Mouse (Mus musculus) stomach, embryonic 14.5 days (tissue): ENCODE results near the gene Rab14. TPM values are rescaled to one million over a fixed set of nuclear protein-coding genes. Genes with fewer than 3 reads are reported as not detected.

Experiments
- ATAC-seq: fragments of 200-750 bp; cut with Nextera tagmentation; 2 replicates; pipeline ENCODE4 v1.8.0; 2017; ENCODE audit warnings: low read depth, moderate TSS enrichment; ENCODE audit not compliant: insufficient number of reproducible peaks, insufficient read depth, low FRiP score
- H3K27ac ChIP-seq: fragments of 300-500 bp; sonication (generic); 2 replicates; pipeline ENCODE4 v1.5.1; 2014; ENCODE audit warnings: mild to moderate bottlenecking, low read length, moderate library complexity, mixed read lengths
- H3K27me3 ChIP-seq: fragments of 300-500 bp; sonication (generic); 2 replicates; pipeline ENCODE4 v1.6.1; 2014; ENCODE audit warnings: low read length, control low read depth, mixed read lengths; ENCODE audit not compliant: control insufficient read depth, insufficient read depth
- H3K36me3 ChIP-seq: fragments of 300-500 bp; sonication (generic); 2 replicates; pipeline ENCODE4 v1.6.1; 2014; ENCODE audit warnings: mild to moderate bottlenecking, control low read depth, low read length, moderate library complexity, mixed read lengths; ENCODE audit not compliant: control insufficient read depth, insufficient read depth
- H3K4me1 ChIP-seq: fragments of 300-500 bp; sonication (generic); 2 replicates; pipeline ENCODE4 v1.6.1; 2014; ENCODE audit warnings: low read length, control low read depth, mixed read lengths; ENCODE audit not compliant: control insufficient read depth, insufficient read depth
- H3K4me2 ChIP-seq: fragments of 300-500 bp; sonication (generic); replicated peaks from 2 replicates; pipeline ENCODE4 v1.6.1; 2014; ENCODE audit warnings: low read depth, low read length, control low read depth
- H3K4me3 ChIP-seq: fragments of 300-500 bp; sonication (generic); 2 replicates; pipeline ENCODE4 v1.5.1; 2014; ENCODE audit warnings: low read depth, low read length, control low read depth
- H3K9ac ChIP-seq: fragments of 300-500 bp; sonication (generic); replicated peaks from 2 replicates; pipeline ENCODE4 v1.6.1; 2014; ENCODE audit warnings: low read depth, mild to moderate bottlenecking, control low read depth, low read length, moderate library complexity, mixed read lengths
- H3K9me3 ChIP-seq: fragments of 300-500 bp; sonication (generic); 2 replicates; pipeline ENCODE4 v1.6.1; 2016; ENCODE audit warnings: low read depth, low read length, control low read depth; ENCODE audit not compliant: control insufficient read depth
- WGBS: fragments of 180-500 bp; shearing (Covaris S2); extraction: QIAGEN DNeasy Blood & Tissue Kit; methylation state at CpG from one replicate; pipeline ENCODE4 v1.1.7; 2014; 5-methylcytosine and 5-hydroxymethylcytosine counted together
- polyA plus RNA-seq: library from polyadenylated mRNA; unstranded; fragments of >200 nt; fragmentation: Nextera tagmentation; extraction: Ambion mirVana; gene quantifications from 2 replicates; pipeline ENCODE4 v1.2.1, GENCODE M21; 2014

The Rab14 gene
- polyA plus RNA-seq, 1 experiment from 2014 or later: 322 TPM

- H3K9me3 ChIP-seq: no peaks in the 10 kb centered on the region
- H3K9ac ChIP-seq: no peak overlapping the region
- no peak overlapping the region for H3K27ac ChIP-seq
- WGBS: 79% methylated on average over 2 of the region's 2 CpGs
- H3K27me3 ChIP-seq: no peaks in the 10 kb centered on the region
- no peak for ATAC-seq
- H3K4me1 ChIP-seq: no peaks in the 10 kb centered on the region
- H3K36me3 ChIP-seq: peaks cover 73% of the 10 kb centered on the region
- H3K4me2 ChIP-seq: no peak overlapping the region
- H3K4me3 ChIP-seq: no peak overlapping the region
These were observed 43.9 kb downstream of the Rab14 start for GRCm38 (mm10) chr2:35156985-35157384.

- no peak overlapping the region for H3K4me3 ChIP-seq
- H3K4me2 ChIP-seq: no peak overlapping the region
- no peak overlapping the region for H3K9ac ChIP-seq
- WGBS: 88% methylated on average over 8 of the region's 8 CpGs
- peaks cover 87% of the 10 kb centered on the region for H3K36me3 ChIP-seq
- H3K27ac ChIP-seq: no peak overlapping the region
- no peak for ATAC-seq
- H3K27me3 ChIP-seq: no peaks in the 10 kb centered on the region
- H3K4me1 ChIP-seq: no peaks in the 10 kb centered on the region
- no peaks in the 10 kb centered on the region for H3K9me3 ChIP-seq
These were observed 46.9 kb downstream of the Rab14 start for GRCm38 (mm10) chr2:35153844-35154554.

- Histone ChIP-seq H3K4me2 (no peak overlapping the region), H3K4me1 (no peaks in the 10 kb centered on the region), H3K27me3 (no peaks in the 10 kb centered on the region), H3K9me3 (no peaks in the 10 kb centered on the region), H3K9ac (no peak overlapping the region), H3K27ac (no peak overlapping the region), H3K4me3 (no peak overlapping the region), H3K36me3 (peaks cover 87% of the 10 kb centered on the region)
- ATAC-seq: no peak
- 93% methylated on average over 6 of the region's 6 CpGs for WGBS
These were observed 47.7 kb downstream of the Rab14 start for GRCm38 (mm10) chr2:35153179-35153578.

GRCm38 (mm10) chr2:35151303-35151882 lies 49.5 kb downstream of the Rab14 start:
- no peak for ATAC-seq
- H3K4me3 ChIP-seq: no peak overlapping the region
- H3K27me3 ChIP-seq: no peaks in the 10 kb centered on the region
- H3K4me1 ChIP-seq: no peaks in the 10 kb centered on the region
- no peaks in the 10 kb centered on the region for H3K9me3 ChIP-seq
- WGBS: 93% methylated on average over 13 of the region's 13 CpGs
- no peak overlapping the region for H3K27ac ChIP-seq
- no peak overlapping the region for H3K9ac ChIP-seq
- H3K36me3 ChIP-seq: peaks cover 82% of the 10 kb centered on the region
- no peak overlapping the region for H3K4me2 ChIP-seq

GRCm38 (mm10) chr2:35148806-35149205 lies 52.1 kb downstream of the Rab14 start:
- H3K36me3 ChIP-seq: peaks cover 85% of the 10 kb centered on the region
- no peak for ATAC-seq
- no peaks in the 10 kb centered on the region for H3K27me3 ChIP-seq
- H3K9me3 ChIP-seq: no peaks in the 10 kb centered on the region
- no peak overlapping the region for H3K9ac ChIP-seq
- H3K27ac ChIP-seq: no peak overlapping the region
- H3K4me3 ChIP-seq: no peak overlapping the region
- 92% methylated on average over 10 of the region's 10 CpGs for WGBS
- H3K4me2 ChIP-seq: no peak overlapping the region
- no peaks in the 10 kb centered on the region for H3K4me1 ChIP-seq

GRCm38 (mm10) chr2:35141673-35142072 lies 59.2 kb downstream of the Rab14 start:
- H3K4me1 ChIP-seq: no peaks in the 10 kb centered on the region
- H3K4me3 ChIP-seq: no peak overlapping the region
- no peaks in the 10 kb centered on the region for H3K9me3 ChIP-seq
- H3K36me3 ChIP-seq: peaks cover 82% of the 10 kb centered on the region
- H3K27me3 ChIP-seq: no peaks in the 10 kb centered on the region
- no peak overlapping the region for H3K4me2 ChIP-seq
- ATAC-seq: no peak
- no peak overlapping the region for H3K27ac ChIP-seq
- 96% methylated on average over 3 of the region's 3 CpGs for WGBS
- H3K9ac ChIP-seq: no peak overlapping the region

- Histone ChIP-seq H3K4me1 (no peaks in the 10 kb centered on the region), H3K36me3 (peaks cover 56% of the 10 kb centered on the region), H3K9me3 (no peaks in the 10 kb centered on the region), H3K9ac (no peak overlapping the region), H3K4me3 (no peak overlapping the region), H3K27ac (no peak overlapping the region), H3K4me2 (no peak overlapping the region), H3K27me3 (no peaks in the 10 kb centered on the region)
- no peak for ATAC-seq
- 82% methylated on average over 1 of the region's 1 CpGs for WGBS
These were observed 62.3 kb downstream of the Rab14 start for GRCm38 (mm10) chr2:35138576-35138975.

- 82% methylated on average over 5 of the region's 5 CpGs for WGBS
- no peak overlapping the region for H3K4me2 ChIP-seq
- no peaks in the 10 kb centered on the region for H3K4me1 ChIP-seq
- H3K9me3 ChIP-seq: no peaks in the 10 kb centered on the region
- H3K9ac ChIP-seq: no peak overlapping the region
- no peaks in the 10 kb centered on the region for H3K27me3 ChIP-seq
- H3K4me3 ChIP-seq: no peak overlapping the region
- no peak overlapping the region for H3K27ac ChIP-seq
- ATAC-seq: no peak
- peaks cover 23% of the 10 kb centered on the region for H3K36me3 ChIP-seq
These were observed 67.0 kb downstream of the Rab14 start for GRCm38 (mm10) chr2:35133891-35134290.

- peak overlapping the region; percentile 58 for H3K4me2 ChIP-seq
- H3K9me3 ChIP-seq: no peaks in the 10 kb centered on the region
- H3K4me3 ChIP-seq: peak overlapping the region; percentile 39
- no peaks in the 10 kb centered on the region for H3K4me1 ChIP-seq
- peak overlapping the region; percentile 39 for H3K9ac ChIP-seq
- 5% methylated on average over 5 of the region's 5 CpGs for WGBS
- no peaks in the 10 kb centered on the region for H3K27me3 ChIP-seq
- ATAC-seq: no peak
- H3K36me3 ChIP-seq: peaks cover 11% of the 10 kb centered on the region
- peak overlapping the region; percentile 81 for H3K27ac ChIP-seq
These were observed 68.3 kb downstream of the Rab14 start for GRCm38 (mm10) chr2:35132662-35133055.
